Mouse (Mus musculus) hindlimb bud, embryonic 11.5 days (tissue): ENCODE measurements at regions not wholly inside any gene's neighbourhood (a gene's known extent, or its start where the extent isn't known, plus 50 kb on each side); places are given as distances from the start of the nearest gene placed in this dataset.
"Not testable (repeated sequence)": the region's sequence is repeated elsewhere in the genome, so short reads cannot be mapped to it uniquely, and the experiment has no call there.

Experiments
- DNase-seq: peaks from one replicate; pipeline ENCODE4 v3.0.0-alpha.2; 2012; ENCODE audit warnings: low read depth, low spot score; ENCODE audit errors: extremely low spot score

- not testable (repeated sequence) for DNase-seq
Measured at GRCm38 (mm10) chr17:62111703-62112102, 769.4 kb downstream of the Efna5 start.

DNA sequence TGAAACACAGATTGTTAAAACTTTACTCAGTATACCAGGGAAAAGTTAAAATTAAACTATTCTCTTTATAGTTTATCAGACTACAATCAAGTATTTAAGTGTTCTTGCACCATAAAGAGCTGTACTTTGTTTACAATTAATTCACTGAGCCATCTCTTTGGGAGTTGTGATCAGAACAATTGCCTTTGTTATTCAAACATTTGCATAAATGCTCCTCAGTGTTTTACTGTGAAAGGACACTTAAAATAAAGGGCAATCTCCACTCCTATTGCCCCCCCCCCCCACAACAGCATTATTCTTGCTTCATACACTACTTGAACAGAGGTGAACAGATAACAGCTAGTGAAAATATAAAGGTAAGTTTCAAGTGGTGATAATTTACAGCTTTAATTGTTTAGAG is 772.1 kb downstream of the Efna5 start:
- DNase-seq = no peak

DNA sequence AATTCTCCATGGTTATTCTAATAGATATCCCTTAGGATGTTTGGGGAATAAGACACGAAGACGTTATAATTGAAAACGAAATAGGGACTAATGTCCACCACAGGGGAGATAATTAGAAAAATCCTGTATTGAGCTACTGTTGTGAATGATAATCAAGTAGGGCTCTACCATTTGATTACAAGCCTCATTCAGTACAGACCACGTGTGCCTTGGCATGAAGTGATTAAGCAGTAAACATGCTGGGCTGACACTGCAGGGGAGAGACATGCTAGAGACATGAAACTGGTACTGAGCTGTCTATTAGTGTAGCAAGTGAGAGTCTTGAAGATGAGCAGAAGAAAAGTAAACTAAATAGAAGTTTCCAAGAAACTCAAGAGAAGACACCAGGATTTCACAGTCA is 797.8 kb downstream of the Efna5 start:
- no peak for DNase-seq

- DNase-seq = no peak
Measured at GRCm38 (mm10) chr17:62077604-62078003, 803.5 kb downstream of the Efna5 start.

DNA sequence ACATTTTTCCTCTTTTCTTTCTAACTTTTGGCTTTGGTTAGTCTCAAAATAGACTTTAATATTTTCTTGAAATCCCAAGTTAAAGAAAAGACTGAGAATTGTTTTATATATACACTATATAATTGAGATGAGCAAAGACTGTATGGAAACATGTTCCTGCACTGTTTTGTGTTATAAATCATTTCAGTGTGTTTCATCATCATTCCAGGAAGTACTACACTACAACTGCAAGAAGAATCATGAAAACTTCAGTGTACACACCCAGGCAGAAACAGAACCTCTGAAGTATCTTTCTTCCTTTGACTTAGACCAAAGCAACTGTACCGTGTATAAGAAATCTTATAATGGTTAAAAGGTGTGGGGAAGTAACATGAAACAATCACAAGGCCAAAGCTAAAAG is 816.2 kb downstream of the Efna5 start:
- no peak for DNase-seq

GRCm38 (mm10) chr17:62058016-62058415 is 823.1 kb downstream of the Efna5 start:
- DNase-seq = no peak

GRCm38 (mm10) chr17:62054801-62055200 is 826.3 kb downstream of the Efna5 start:
- no peak for DNase-seq

DNA sequence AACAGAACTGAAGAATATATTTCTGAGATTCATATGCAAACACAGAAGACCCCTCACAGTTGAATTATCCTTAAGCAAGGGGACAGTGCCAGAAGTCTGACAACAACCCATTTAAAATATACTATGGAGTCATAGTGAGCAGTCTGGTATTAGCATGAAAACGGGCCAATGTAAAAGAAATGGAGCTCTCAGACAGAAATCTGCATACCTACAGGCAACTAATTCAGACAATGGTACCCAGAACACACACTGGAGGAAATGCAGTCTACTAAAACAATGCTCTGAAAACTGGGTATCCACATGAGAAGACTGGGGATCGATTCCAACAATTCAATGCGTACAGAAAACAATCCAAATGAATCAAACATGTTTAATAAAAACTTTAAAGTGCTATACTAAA is 832.1 kb downstream of the Efna5 start:
- no peak for DNase-seq

GRCm38 (mm10) chr17:62030614-62031013 is 850.5 kb downstream of the Efna5 start:
- DNase-seq = no peak
